Mouse (Mus musculus): ENCODE data around the gene Fuca1. TPM values are rescaled to one million over a fixed set of nuclear protein-coding genes. Genes with fewer than 3 reads are reported as not detected.
A peak's percentile ranks its signal among the peaks of the same experiment; 100 is the strongest.

The Fuca1 gene
- polyA plus RNA-seq, 1 experiment from 2014 or later: 70.1 TPM

DNA sequence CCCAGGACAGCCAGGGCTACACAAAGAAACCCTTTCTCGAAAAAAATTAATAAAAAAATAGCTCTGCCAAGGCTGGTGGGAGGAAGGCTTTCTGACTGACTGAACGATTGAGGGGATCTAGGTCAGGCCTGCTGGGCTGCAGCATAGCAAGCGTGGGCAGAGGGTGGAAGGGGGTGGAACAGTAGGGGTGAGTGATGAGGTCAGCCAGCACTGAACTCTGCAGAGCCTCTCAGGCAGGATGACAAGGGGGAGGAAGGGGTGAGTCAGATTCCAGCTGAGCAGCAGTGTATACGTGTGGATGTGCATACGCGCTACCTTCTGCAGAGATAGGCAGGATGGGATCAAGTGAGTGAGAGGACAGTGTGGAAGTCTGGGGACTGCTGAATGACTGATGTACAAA, 29.4 kb downstream of the Fuca1 start:
- Histone ChIP-seq H3K27me3 (ENCODE audit: control insufficient read depth, insufficient read depth, low read depth, low read length) (no peaks in the 10 kb centered on the region), H3K9ac (ENCODE audit: low read depth, low read length) (no peak overlapping the region), H3K4me3 (ENCODE audit: low read depth, low read length) (no peak overlapping the region), H3K9me3 (replicated peaks; ENCODE audit: control insufficient read depth, low read length, poor library complexity, severe bottlenecking) (no peaks in the 10 kb centered on the region), H3K27ac (ENCODE audit: low read length) (no peak overlapping the region), H3K4me2 (ENCODE audit: low read length) (no peak overlapping the region), H3K4me1 (ENCODE audit: control insufficient read depth, insufficient read depth, low read length) (peaks cover 16% of the 10 kb centered on the region), H3K36me3 (ENCODE audit: control insufficient read depth, insufficient read depth, low read length) (peaks cover 12% of the 10 kb centered on the region)
- no peak for ATAC-seq
- 73% methylated on average over 6 of the region's 6 CpGs for WGBS

DNA sequence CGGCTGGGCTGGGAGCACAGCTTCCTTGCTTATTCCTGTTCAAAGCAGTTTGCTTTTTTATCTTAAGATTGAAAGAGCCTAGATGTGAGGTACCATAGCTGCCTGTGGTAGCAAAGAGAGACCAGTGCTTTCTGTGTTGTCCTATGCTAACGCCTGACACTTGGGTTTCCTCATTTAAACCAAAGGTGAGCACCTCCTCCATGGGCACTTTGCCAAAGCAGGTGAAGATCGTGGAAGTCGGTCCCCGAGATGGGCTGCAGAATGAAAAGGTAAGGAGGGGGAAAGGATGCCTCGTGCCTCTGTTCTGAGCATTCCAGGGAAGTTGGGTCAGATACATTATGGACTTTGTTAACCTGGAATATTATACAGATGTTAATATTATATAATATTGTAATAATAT, 29.8 kb downstream of the Fuca1 start:
- 88% methylated on average over 6 of the region's 6 CpGs for WGBS
- H3K4me1 ChIP-seq (ENCODE audit: control insufficient read depth, insufficient read depth, low read length): peaks cover 16% of the 10 kb centered on the region
- ATAC-seq: no peak
- H3K9ac ChIP-seq (ENCODE audit: low read depth, low read length): no peak overlapping the region
- H3K4me3 ChIP-seq (ENCODE audit: low read depth, low read length): no peak overlapping the region
- H3K4me2 ChIP-seq (ENCODE audit: low read length): no peak overlapping the region
- H3K36me3 ChIP-seq (ENCODE audit: control insufficient read depth, insufficient read depth, low read length): peaks cover 15% of the 10 kb centered on the region
- no peaks in the 10 kb centered on the region for H3K27me3 ChIP-seq (ENCODE audit: control insufficient read depth, insufficient read depth, low read depth, low read length)
- no peak overlapping the region for H3K27ac ChIP-seq (ENCODE audit: low read length)
- no peaks in the 10 kb centered on the region for H3K9me3 ChIP-seq (replicated peaks; ENCODE audit: control insufficient read depth, low read length, poor library complexity, severe bottlenecking)

DNA sequence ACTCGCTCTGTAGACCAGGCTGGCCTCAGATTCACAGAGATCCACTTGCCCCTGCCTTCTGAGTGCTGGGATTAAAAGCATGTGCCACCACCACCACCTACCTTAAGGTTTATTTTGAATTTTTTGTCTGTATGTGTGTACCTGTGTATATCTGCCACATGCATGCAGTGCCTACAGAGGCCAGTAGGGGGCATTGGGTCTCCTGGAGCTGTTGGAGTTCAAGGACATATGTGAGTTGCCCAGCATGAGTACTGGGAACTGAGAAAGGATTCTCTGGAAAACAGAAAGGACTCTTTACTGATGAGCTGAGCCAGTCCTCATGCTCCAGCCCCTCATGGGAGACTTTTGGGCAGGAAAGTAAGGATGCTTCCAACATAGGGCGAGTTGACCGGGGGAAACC, 31.0 kb downstream of the Fuca1 start:
- Histone ChIP-seq H3K27me3 (ENCODE audit: control insufficient read depth, insufficient read depth, low read depth, low read length) (no peaks in the 10 kb centered on the region), H3K4me2 (ENCODE audit: low read length) (no peak overlapping the region), H3K36me3 (ENCODE audit: control insufficient read depth, insufficient read depth, low read length) (peaks cover 21% of the 10 kb centered on the region), H3K4me1 (ENCODE audit: control insufficient read depth, insufficient read depth, low read length) (peaks cover 12% of the 10 kb centered on the region), H3K4me3 (ENCODE audit: low read depth, low read length) (no peak overlapping the region), H3K9me3 (replicated peaks; ENCODE audit: control insufficient read depth, low read length, poor library complexity, severe bottlenecking) (no peaks in the 10 kb centered on the region), H3K9ac (ENCODE audit: low read depth, low read length) (no peak overlapping the region), H3K27ac (ENCODE audit: low read length) (no peak overlapping the region)
- WGBS: 96% methylated on average over 3 of the region's 3 CpGs
- ATAC-seq: no peak

DNA sequence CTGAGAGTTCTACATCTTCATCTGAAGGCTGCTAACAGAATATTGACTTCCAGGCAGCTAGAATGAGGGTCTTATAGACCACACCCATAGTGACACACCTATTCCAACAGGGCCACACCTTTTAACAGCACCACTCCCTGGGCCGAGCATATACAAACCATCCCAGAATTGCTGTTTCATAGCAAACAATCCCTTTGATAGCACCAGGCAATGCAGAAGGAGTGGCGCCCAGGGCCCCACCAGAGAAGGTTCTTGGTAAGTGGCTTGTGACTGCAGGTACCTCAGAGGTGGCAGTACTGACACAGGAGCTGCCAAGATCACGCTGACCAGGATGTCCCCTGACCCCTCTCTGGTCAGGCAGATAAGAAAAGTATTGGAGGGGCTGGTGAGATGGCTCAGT, 32.6 kb downstream of the Fuca1 start:
- Histone ChIP-seq H3K4me1 (ENCODE audit: control insufficient read depth, insufficient read depth, low read length) (peaks cover 5% of the 10 kb centered on the region), H3K36me3 (ENCODE audit: control insufficient read depth, insufficient read depth, low read length) (peaks cover 24% of the 10 kb centered on the region), H3K4me2 (ENCODE audit: low read length) (no peak overlapping the region), H3K27me3 (ENCODE audit: control insufficient read depth, insufficient read depth, low read depth, low read length) (no peaks in the 10 kb centered on the region), H3K9ac (ENCODE audit: low read depth, low read length) (no peak overlapping the region), H3K9me3 (replicated peaks; ENCODE audit: control insufficient read depth, low read length, poor library complexity, severe bottlenecking) (no peaks in the 10 kb centered on the region), H3K27ac (ENCODE audit: low read length) (no peak overlapping the region), H3K4me3 (ENCODE audit: low read depth, low read length) (no peak overlapping the region)
- no peak for ATAC-seq
- WGBS: 89% methylated on average over 3 of the region's 3 CpGs

DNA sequence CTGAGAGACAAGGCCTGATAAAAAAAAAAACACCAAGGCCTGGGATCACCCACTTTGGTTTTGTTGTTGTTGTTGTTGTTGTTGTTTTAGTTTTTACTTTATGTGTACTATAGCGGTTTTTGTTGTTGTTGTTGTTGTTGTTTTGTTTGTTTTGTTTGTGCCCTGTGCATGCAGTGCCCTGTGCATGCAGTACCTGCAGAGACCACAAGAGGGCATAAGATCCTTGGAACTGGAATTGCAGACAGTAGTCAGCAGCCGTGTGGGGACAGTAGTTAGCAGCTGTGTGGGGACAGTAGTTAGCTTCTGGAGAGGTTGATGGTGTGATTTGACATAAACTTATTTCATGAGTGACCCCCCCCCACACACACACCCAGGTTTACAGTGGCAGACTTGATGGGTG, 33.7 kb downstream of the Fuca1 start:
- no peaks in the 10 kb centered on the region for H3K4me1 ChIP-seq (ENCODE audit: control insufficient read depth, insufficient read depth, low read length)
- no peak overlapping the region for H3K4me3 ChIP-seq (ENCODE audit: low read depth, low read length)
- H3K9ac ChIP-seq (ENCODE audit: low read depth, low read length): no peak overlapping the region
- H3K36me3 ChIP-seq (ENCODE audit: control insufficient read depth, insufficient read depth, low read length): peaks cover 26% of the 10 kb centered on the region
- 5% methylated on average over 2 of the region's 2 CpGs for WGBS
- no peak overlapping the region for H3K4me2 ChIP-seq (ENCODE audit: low read length)
- H3K27me3 ChIP-seq (ENCODE audit: control insufficient read depth, insufficient read depth, low read depth, low read length): no peaks in the 10 kb centered on the region
- H3K9me3 ChIP-seq (replicated peaks; ENCODE audit: control insufficient read depth, low read length, poor library complexity, severe bottlenecking): no peaks in the 10 kb centered on the region
- ATAC-seq: 0 out of 2 replicates have a peak, but pooled peaks have one; percentile 29
- H3K27ac ChIP-seq (ENCODE audit: low read length): no peak overlapping the region

DNA sequence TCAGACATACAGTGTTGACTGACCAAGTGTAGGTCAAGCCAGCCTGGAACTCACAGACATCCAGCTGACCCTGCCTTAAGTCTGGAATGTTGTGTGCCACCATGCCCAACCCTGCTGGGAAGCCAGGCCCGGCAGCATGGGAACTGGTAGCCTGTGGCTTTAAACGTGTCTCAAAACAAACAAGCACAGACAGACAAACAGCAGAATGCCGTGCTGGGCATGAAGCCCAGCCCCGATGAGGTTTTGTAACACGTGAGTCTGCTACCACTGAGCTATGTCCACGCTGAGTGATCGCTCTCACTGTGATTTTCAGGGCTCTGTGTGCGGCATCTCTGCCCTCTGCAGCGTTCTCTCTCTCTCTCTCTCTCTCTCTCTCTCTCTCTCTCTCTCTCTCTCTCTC, 35.4 kb downstream of the Fuca1 start:
- WGBS: 85% methylated on average over 8 of the region's 9 CpGs
- Histone ChIP-seq H3K4me3 (ENCODE audit: low read depth, low read length) (no peak overlapping the region), H3K27me3 (ENCODE audit: control insufficient read depth, insufficient read depth, low read depth, low read length) (no peaks in the 10 kb centered on the region), H3K9ac (ENCODE audit: low read depth, low read length) (no peak overlapping the region), H3K4me2 (ENCODE audit: low read length) (no peak overlapping the region), H3K9me3 (replicated peaks; ENCODE audit: control insufficient read depth, low read length, poor library complexity, severe bottlenecking) (no peaks in the 10 kb centered on the region), H3K27ac (ENCODE audit: low read length) (no peak overlapping the region), H3K36me3 (ENCODE audit: control insufficient read depth, insufficient read depth, low read length) (peaks cover 33% of the 10 kb centered on the region), H3K4me1 (ENCODE audit: control insufficient read depth, insufficient read depth, low read length) (no peaks in the 10 kb centered on the region)
- ATAC-seq: no peak

DNA sequence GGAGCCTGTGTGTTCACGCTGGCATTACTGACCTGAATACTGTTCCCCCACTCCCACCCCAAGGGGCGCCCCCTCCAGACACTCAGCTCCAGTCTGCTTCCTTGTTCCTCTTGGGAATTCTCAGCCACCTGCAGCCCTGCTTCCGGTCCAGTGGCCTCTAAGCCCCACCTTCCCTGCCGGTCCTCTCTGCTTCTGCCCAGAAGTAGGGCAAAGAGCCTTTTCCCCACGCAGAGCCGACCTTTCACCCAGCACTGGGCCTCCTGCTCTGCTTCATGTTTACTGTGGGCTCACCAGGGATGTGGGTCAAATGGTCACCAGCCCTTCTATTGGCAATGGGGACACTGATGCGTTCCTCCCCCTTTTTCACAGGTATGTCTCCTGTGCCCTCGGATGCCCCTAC, 37.8 kb downstream of the Fuca1 start:
- Histone ChIP-seq H3K36me3 (ENCODE audit: control insufficient read depth, insufficient read depth, low read length) (peaks cover 21% of the 10 kb centered on the region), H3K9ac (ENCODE audit: low read depth, low read length) (no peak overlapping the region), H3K27me3 (ENCODE audit: control insufficient read depth, insufficient read depth, low read depth, low read length) (no peaks in the 10 kb centered on the region), H3K4me1 (ENCODE audit: control insufficient read depth, insufficient read depth, low read length) (peaks cover 6% of the 10 kb centered on the region), H3K4me2 (ENCODE audit: low read length) (no peak overlapping the region), H3K27ac (ENCODE audit: low read length) (no peak overlapping the region), H3K4me3 (ENCODE audit: low read depth, low read length) (no peak overlapping the region), H3K9me3 (replicated peaks; ENCODE audit: control insufficient read depth, low read length, poor library complexity, severe bottlenecking) (no peaks in the 10 kb centered on the region)
- no peak for ATAC-seq
- WGBS: 65% methylated on average over 8 of the region's 8 CpGs

DNA sequence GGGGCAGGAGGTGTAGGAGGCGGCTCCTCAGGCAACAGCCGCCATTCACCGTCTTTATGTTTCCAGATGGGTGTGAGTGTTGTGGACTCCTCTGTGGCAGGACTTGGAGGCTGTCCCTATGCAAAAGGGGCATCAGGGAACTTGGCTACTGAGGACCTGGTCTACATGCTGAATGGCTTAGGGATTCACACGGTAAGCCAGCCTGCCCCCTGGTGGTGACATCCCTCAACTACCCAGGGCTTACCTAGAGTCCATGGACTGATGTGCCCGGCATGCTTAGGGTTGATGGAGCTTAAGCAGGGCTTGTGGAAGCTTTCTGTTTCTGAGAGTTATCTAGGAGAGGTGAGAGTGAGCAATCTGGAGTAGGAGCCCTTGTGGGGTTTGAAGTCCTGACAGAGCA, 40.2 kb downstream of the Fuca1 start:
- 23% methylated on average over 5 of the region's 5 CpGs for WGBS
- Histone ChIP-seq H3K4me2 (ENCODE audit: low read length) (no peak overlapping the region), H3K9ac (ENCODE audit: low read depth, low read length) (no peak overlapping the region), H3K9me3 (replicated peaks; ENCODE audit: control insufficient read depth, low read length, poor library complexity, severe bottlenecking) (no peaks in the 10 kb centered on the region), H3K4me3 (ENCODE audit: low read depth, low read length) (no peak overlapping the region), H3K27me3 (ENCODE audit: control insufficient read depth, insufficient read depth, low read depth, low read length) (no peaks in the 10 kb centered on the region), H3K4me1 (ENCODE audit: control insufficient read depth, insufficient read depth, low read length) (peaks cover 16% of the 10 kb centered on the region), H3K36me3 (ENCODE audit: control insufficient read depth, insufficient read depth, low read length) (peaks cover 15% of the 10 kb centered on the region), H3K27ac (ENCODE audit: low read length) (no peak overlapping the region)
- no peak for ATAC-seq

DNA sequence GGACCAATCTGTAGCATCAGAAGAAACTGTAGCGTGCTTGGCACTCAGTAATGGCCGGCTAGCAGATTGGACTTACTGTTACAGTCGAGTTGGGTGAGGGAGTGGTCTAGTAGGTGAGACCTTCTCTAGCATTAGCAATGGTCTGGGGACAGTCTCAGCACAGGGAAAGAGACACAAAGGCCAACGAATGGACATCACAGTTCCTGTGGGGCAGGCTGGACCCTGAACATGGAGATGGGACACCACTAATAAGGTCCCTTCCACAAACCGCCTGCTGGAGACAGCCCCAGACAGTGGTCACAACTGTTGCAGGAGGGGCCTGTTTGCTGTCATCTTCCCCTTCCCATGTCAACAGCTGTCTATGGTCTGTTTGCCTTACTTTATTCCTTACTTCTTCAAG, 41.2 kb downstream of the Fuca1 start:
- H3K36me3 ChIP-seq (ENCODE audit: control insufficient read depth, insufficient read depth, low read length): peaks cover 10% of the 10 kb centered on the region
- ATAC-seq: no peak
- no peak overlapping the region for H3K4me3 ChIP-seq (ENCODE audit: low read depth, low read length)
- no peaks in the 10 kb centered on the region for H3K9me3 ChIP-seq (replicated peaks; ENCODE audit: control insufficient read depth, low read length, poor library complexity, severe bottlenecking)
- H3K4me2 ChIP-seq (ENCODE audit: low read length): no peak overlapping the region
- WGBS: 91% methylated on average over 5 of the region's 5 CpGs
- no peaks in the 10 kb centered on the region for H3K27me3 ChIP-seq (ENCODE audit: control insufficient read depth, insufficient read depth, low read depth, low read length)
- H3K4me1 ChIP-seq (ENCODE audit: control insufficient read depth, insufficient read depth, low read length): peaks cover 16% of the 10 kb centered on the region
- H3K27ac ChIP-seq (ENCODE audit: low read length): no peak overlapping the region
- no peak overlapping the region for H3K9ac ChIP-seq (ENCODE audit: low read depth, low read length)

DNA sequence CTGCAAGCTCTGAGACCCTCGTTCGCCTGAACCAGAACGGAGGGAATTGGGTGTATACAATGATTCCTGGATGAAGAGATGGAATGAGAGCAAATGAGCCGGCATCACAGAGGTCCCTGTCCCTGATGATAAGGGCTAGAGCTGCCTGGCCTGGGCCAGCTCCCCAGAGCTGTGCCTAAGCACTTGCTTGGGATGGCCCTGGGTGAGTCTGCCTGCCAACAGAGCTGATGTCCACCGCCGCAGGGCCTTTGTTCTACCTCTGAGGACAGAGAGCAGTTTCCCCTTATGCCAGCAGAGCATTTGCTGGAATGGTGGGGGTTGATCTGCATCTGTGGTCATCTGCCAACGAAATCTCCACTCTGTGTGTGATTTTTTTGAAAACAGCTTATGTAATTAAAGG, 41.7 kb downstream of the Fuca1 start:
- Histone ChIP-seq H3K27ac (ENCODE audit: low read length) (no peak overlapping the region), H3K36me3 (ENCODE audit: control insufficient read depth, insufficient read depth, low read length) (peaks cover 10% of the 10 kb centered on the region), H3K27me3 (ENCODE audit: control insufficient read depth, insufficient read depth, low read depth, low read length) (no peaks in the 10 kb centered on the region), H3K9ac (ENCODE audit: low read depth, low read length) (no peak overlapping the region), H3K4me3 (ENCODE audit: low read depth, low read length) (no peak overlapping the region), H3K4me1 (ENCODE audit: control insufficient read depth, insufficient read depth, low read length) (peaks cover 16% of the 10 kb centered on the region), H3K9me3 (replicated peaks; ENCODE audit: control insufficient read depth, low read length, poor library complexity, severe bottlenecking) (no peaks in the 10 kb centered on the region), H3K4me2 (ENCODE audit: low read length) (no peak overlapping the region)
- ATAC-seq: no peak
- WGBS: 89% methylated on average over 7 of the region's 7 CpGs

Measured in midbrain, embryonic 16.5 days (tissue).